Mouse (Mus musculus): ENCODE measurements at regions not wholly inside any gene's neighbourhood (a gene's known extent, or its start where the extent isn't known, plus 50 kb on each side); places are given as distances from the start of the nearest gene placed in this dataset.

GRCm38 (mm10) chr16:95776610-95777363, 74.9 kb downstream of the Ets2 start:
- in situ Hi-C loops (cut with MboI, MseI), result loop anchor here (10.0 kb wide), 1 partner anchor 1628 kb away; no protein-coding TSS in a partner anchor

GRCm38 (mm10) chr16:95776010-95776409, 74.1 kb downstream of the Ets2 start:
- in situ Hi-C loops (cut with MboI, MseI), result loop anchor here (10.0 kb wide), 1 partner anchor 1629 kb away; no protein-coding TSS in a partner anchor

- in situ Hi-C loops (cut with MboI, MseI), result loop anchor here (10.0 kb wide), 1 partner anchor 1629 kb away; no protein-coding TSS in a partner anchor
Observed at GRCm38 (mm10) chr16:95775361-95775760, 73.5 kb downstream of the Ets2 start.

- in situ Hi-C loops (cut with MboI, MseI), result loop anchor here (10.0 kb wide), 1 partner anchor 1632 kb away; no protein-coding TSS in a partner anchor
Observed at GRCm38 (mm10) chr16:95773151-95773550, 71.3 kb downstream of the Ets2 start.

Measured in T-helper 1 cell (primary cell).